Mouse (Mus musculus) bone marrow, adult 2 months (tissue): ENCODE measurements at regions not wholly inside any gene's neighbourhood (a gene's known extent, or its start where the extent isn't known, plus 50 kb on each side); places are given as distances from the start of the nearest gene placed in this dataset.

ENCODE experiments used
- CTCF ChIP-seq: fragments of 200-500 bp; IDR thresholded peaks from 2 replicates; pipeline ENCODE4 v1.5.1; 2011; ENCODE audit warnings: low read length, control low read depth; ENCODE audit not compliant: control insufficient read depth, insufficient read depth
- POLR2A ChIP-seq: fragments of 200-500 bp; IDR thresholded peaks from 2 replicates; pipeline ENCODE4 v1.6.1; 2011; ENCODE audit warnings: low read depth, mild to moderate bottlenecking, control low read depth, low read length, borderline replicate concordance; ENCODE audit not compliant: control insufficient read depth

DNA sequence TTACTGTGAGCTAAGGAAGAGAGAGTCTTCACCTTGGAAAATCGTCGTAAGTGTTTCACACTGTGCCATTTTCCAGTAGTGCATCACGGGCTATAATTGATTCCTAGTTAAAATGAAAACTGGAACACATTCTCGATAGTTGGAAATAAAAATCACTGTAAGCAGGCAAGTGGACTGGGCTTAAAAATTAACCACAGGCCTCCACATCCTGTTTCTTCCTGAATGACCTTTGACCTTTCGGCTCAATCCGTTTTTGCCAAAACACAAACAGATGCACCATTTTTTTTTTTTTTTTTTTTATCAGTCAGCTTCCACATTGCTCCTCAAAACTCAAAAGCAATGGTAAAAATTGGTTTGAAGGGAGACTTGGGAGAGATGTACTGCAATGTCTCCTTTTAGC lies 834.4 kb upstream of the Sox9 start:
- no peak for TF ChIP-seq POLR2A
- TF ChIP-seq CTCF, result no peak
